Mouse (Mus musculus) embryonic facial prominence, embryonic 12.5 days (tissue): Measurements from ENCODE around the gene Tssk3. TPM values are rescaled to one million over a fixed set of nuclear protein-coding genes. Genes with fewer than 3 reads are reported as not detected.
"Not testable (repeated sequence)": the region's sequence is repeated elsewhere in the genome, so short reads cannot be mapped to it uniquely, and the experiment has no call there.

Source experiments
- ATAC-seq: fragments of 200-750 bp; cut with Nextera tagmentation; 2 replicates; pipeline ENCODE4 v1.8.0; 2017; ENCODE audit not compliant: insufficient number of reproducible peaks, insufficient read depth, low FRiP score, low TSS enrichment
- H3K27ac ChIP-seq: fragments of 300-500 bp; sonication (generic); 2 replicates; pipeline ENCODE4 v1.5.1; 2016; ENCODE audit warnings: mild to moderate bottlenecking
- H3K27me3 ChIP-seq: fragments of 300-500 bp; sonication (generic); 2 replicates; pipeline ENCODE4 v1.6.1; 2016; ENCODE audit warnings: mild to moderate bottlenecking, moderate library complexity
- H3K36me3 ChIP-seq: fragments of 300-500 bp; sonication (generic); 2 replicates; pipeline ENCODE4 v1.6.1; 2016; ENCODE audit warnings: mild to moderate bottlenecking
- H3K4me1 ChIP-seq: fragments of 300-500 bp; sonication (generic); 2 replicates; pipeline ENCODE4 v1.6.1; 2016
- H3K4me2 ChIP-seq: fragments of 300-500 bp; sonication (generic); replicated peaks from 2 replicates; pipeline ENCODE4 v1.6.1; 2016; ENCODE audit warnings: mild to moderate bottlenecking, moderate library complexity
- H3K4me3 ChIP-seq: fragments of 300-500 bp; sonication (generic); 2 replicates; pipeline ENCODE4 v1.5.1; 2016; ENCODE audit warnings: mild to moderate bottlenecking
- H3K9ac ChIP-seq: fragments of 300-500 bp; sonication (generic); 2 replicates; pipeline ENCODE4 v1.6.1; 2016; ENCODE audit warnings: mild to moderate bottlenecking, moderate library complexity
- H3K9me3 ChIP-seq: fragments of 300-500 bp; sonication (generic); 2 replicates; pipeline ENCODE4 v1.6.1; 2016; ENCODE audit warnings: mild to moderate bottlenecking, moderate library complexity
- WGBS: fragments of 180-500 bp; shearing (Covaris S2); methylation state at CpG from one replicate; pipeline ENCODE4 v1.1.7; 2016; 5-methylcytosine and 5-hydroxymethylcytosine counted together
- polyA plus RNA-seq: library from polyadenylated mRNA; unstranded; fragments of >200 nt; fragmentation: Nextera tagmentation; extraction: Ambion mirVana; gene quantifications from 2 replicates; pipeline ENCODE4 v1.2.1, GENCODE M21; 2016

Gene Tssk3
- polyA plus RNA-seq: not detected in 2 replicates

GRCm38 (mm10) chr4:129490972-129491880 lies at the start of gene Tssk3, which contains the start of gene Fam229a:
TSS of gene Tssk3 (minus strand) at chr4:129491022.
TSS of gene Fam229a (plus strand) at chr4:129491190.
- peak within 1 kb of the TSS; percentile 31; the same call in 1 of the 2 replicates for H3K9ac ChIP-seq

GRCm38 (mm10) chr4:129540012-129540411 lies 49.2 kb upstream of the Tssk3 start:
- Histone ChIP-seq H3K4me3 (no peak overlapping the region), H3K36me3 (peaks cover 37% of the 10 kb centered on the region), H3K9me3 (no peaks in the 10 kb centered on the region)

More at GRCm38 (mm10) chr4:129490972-129491880, at the start of gene Tssk3, which contains the start of gene Fam229a:
- 3% methylated on average over 69 of the region's 70 CpGs for WGBS
- peak within 1 kb of the TSS; percentile 62 for H3K4me2 ChIP-seq
- peak within 1 kb of the TSS; percentile 30 for H3K4me3 ChIP-seq
- no peaks in the 10 kb centered on the region for H3K9me3 ChIP-seq
- H3K27me3 ChIP-seq: peaks cover 30% of the 10 kb centered on the region
- peaks cover 29% of the 10 kb centered on the region for H3K36me3 ChIP-seq
- ATAC-seq: no peak; the same call in 1 of the 2 replicates
- peaks cover 17% of the 10 kb centered on the region for H3K4me1 ChIP-seq
- H3K27ac ChIP-seq: no peak within 1 kb of the TSS

DNA sequence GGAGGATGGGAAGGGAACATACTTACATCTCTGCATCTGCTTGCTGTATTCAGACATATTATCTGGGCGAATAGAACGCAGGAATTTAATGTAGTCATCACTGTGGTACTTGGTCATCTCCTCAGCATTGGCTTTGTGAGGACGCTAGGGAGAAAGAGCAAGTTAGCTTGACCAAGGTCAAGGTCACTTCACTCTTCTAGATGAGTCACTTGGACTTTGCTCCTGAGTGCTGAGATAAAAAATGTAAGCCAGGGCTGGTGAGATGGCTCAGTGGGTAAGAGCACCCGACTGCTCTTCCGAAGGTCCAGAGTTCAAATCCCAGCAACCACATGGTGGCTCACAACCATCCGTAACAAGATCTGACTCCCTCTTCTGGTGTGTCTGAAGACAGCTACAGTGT lies 38.1 kb upstream of the Tssk3 start:
- peaks cover 88% of the 10 kb centered on the region for H3K36me3 ChIP-seq
- WGBS: 92% methylated on average over 6 of the region's 6 CpGs

More at GRCm38 (mm10) chr4:129540012-129540411, 49.2 kb upstream of the Tssk3 start:
- Histone ChIP-seq H3K27me3 (no peaks in the 10 kb centered on the region), H3K27ac (no peak overlapping the region), H3K9ac (no peak overlapping the region), H3K4me2 (no peak overlapping the region), H3K4me1 (peaks cover 16% of the 10 kb centered on the region)
- no peak for ATAC-seq
- 91% methylated on average over 6 of the region's 6 CpGs for WGBS

DNA sequence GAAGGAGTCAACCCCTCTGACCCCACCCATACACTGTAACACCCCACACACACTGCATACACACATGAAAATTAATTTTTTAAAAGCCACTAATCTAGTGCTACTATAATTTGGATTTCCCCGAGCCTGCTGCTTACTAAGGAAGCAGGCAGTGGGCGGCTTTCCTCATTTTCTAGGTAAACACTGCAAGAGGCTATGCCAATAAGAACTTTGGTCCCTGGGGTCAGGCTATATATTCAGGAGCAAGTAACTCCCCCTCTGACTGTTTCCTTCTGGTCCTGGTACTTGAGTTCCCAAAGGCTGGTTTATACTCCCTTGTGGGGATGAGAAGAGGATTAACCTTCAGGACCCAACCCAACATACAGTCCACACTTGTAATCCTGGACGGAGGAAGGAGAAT lies 35.1 kb upstream of the Tssk3 start:
- WGBS: 83% methylated on average over 3 of the region's 3 CpGs
- Histone ChIP-seq H3K9ac (no peak overlapping the region), H3K36me3 (peaks cover 91% of the 10 kb centered on the region)

More for the DNA sequence above, 38.1 kb upstream of the Tssk3 start:
- not testable (repeated sequence) for H3K9me3 ChIP-seq, H3K4me2 ChIP-seq, H3K27ac ChIP-seq, H3K9ac ChIP-seq, H3K4me1 ChIP-seq, H3K4me3 ChIP-seq, ATAC-seq, H3K27me3 ChIP-seq

GRCm38 (mm10) chr4:129525338-129525737 lies 34.5 kb upstream of the Tssk3 start:
- H3K4me2 ChIP-seq: no peak overlapping the region
- no peaks in the 10 kb centered on the region for H3K27me3 ChIP-seq
- H3K9ac ChIP-seq: no peak overlapping the region
- H3K4me1 ChIP-seq: no peaks in the 10 kb centered on the region
- no peak overlapping the region for H3K27ac ChIP-seq
- no peaks in the 10 kb centered on the region for H3K9me3 ChIP-seq
- ATAC-seq: no peak
- 88% methylated on average over 5 of the region's 5 CpGs for WGBS
- no peak overlapping the region for H3K4me3 ChIP-seq
- peaks cover 91% of the 10 kb centered on the region for H3K36me3 ChIP-seq

More for the DNA sequence above, 35.1 kb upstream of the Tssk3 start:
- Histone ChIP-seq H3K9me3 (no peaks in the 10 kb centered on the region), H3K27me3 (no peaks in the 10 kb centered on the region), H3K4me3 (no peak overlapping the region), H3K27ac (no peak overlapping the region), H3K4me1 (no peaks in the 10 kb centered on the region), H3K4me2 (no peak overlapping the region)
- ATAC-seq: no peak

DNA sequence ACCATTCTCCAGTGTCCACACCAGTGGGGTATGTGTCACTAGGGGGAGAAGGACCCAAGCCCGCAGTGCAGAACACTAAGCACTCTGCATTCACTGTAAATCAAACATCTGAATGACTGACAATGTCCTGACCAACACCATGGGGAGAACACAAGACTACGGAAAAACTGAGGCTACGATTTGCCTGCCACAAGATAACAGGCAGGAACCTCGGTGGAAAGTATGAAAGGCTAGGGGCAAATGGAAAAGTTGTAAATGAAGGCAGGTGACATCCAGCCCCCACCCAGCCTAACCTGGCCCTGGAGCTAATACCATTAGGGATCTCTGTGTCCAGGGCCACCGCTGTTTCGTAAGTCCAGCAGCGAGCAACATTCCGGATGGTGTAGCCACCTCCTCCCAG lies 27.7 kb upstream of the Tssk3 start:
- peaks cover 75% of the 10 kb centered on the region for H3K36me3 ChIP-seq
- H3K4me3 ChIP-seq: no peak overlapping the region
- H3K27ac ChIP-seq: no peak overlapping the region

DNA sequence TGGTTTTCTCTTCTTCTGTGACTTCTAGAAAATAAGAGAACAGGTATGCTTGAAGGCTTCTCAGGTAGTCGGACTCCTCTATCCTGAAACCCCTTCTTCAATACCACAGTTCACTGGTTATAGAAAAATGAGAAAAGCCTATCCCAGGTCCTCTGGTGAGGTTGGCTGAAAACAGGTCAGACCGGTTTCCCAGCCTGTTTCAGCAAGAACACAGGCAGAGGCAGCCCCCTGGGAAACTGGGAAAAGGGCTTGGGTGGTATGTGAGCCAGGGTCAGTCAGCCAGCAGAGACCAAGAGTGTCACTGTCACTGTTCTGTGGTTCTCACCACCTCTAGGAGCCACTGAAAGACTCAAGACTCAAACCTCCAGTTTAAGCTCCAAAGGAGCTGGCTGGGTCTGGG lies 26.1 kb upstream of the Tssk3 start:
- WGBS: 48% methylated on average over 2 of the region's 2 CpGs
- Histone ChIP-seq H3K4me2 (no peak overlapping the region), H3K27me3 (no peaks in the 10 kb centered on the region), H3K9me3 (no peaks in the 10 kb centered on the region), H3K4me3 (no peak overlapping the region), H3K36me3 (peaks cover 59% of the 10 kb centered on the region), H3K27ac (peak overlapping the region; percentile 79), H3K9ac (0 out of 2 replicates have a peak overlapping the region, but pooled peaks have one; percentile 27), H3K4me1 (peaks cover 21% of the 10 kb centered on the region)
- ATAC-seq: no peak

More for the DNA sequence above, 27.7 kb upstream of the Tssk3 start:
- H3K27me3 ChIP-seq: no peaks in the 10 kb centered on the region
- peaks cover 15% of the 10 kb centered on the region for H3K4me1 ChIP-seq
- H3K9me3 ChIP-seq: no peaks in the 10 kb centered on the region
- ATAC-seq: no peak
- WGBS: 92% methylated on average over 8 of the region's 8 CpGs
- no peak overlapping the region for H3K9ac ChIP-seq
- H3K4me2 ChIP-seq: no peak overlapping the region

GRCm38 (mm10) chr4:129514300-129514898 lies 23.6 kb upstream of the Tssk3 start:
- Histone ChIP-seq H3K36me3 (peaks cover 35% of the 10 kb centered on the region), H3K4me1 (peaks cover 41% of the 10 kb centered on the region), H3K4me2 (peak overlapping the region; percentile 92), H3K27me3 (no peaks in the 10 kb centered on the region), H3K9ac (peak overlapping the region; percentile 100), H3K9me3 (no peaks in the 10 kb centered on the region), H3K27ac (peak overlapping the region; percentile 98), H3K4me3 (peak overlapping the region; percentile 99)
- peak; percentile 23 for ATAC-seq
- under 1% methylated on average over 35 of the region's 35 CpGs for WGBS

GRCm38 (mm10) chr4:129513891-129514290 lies 23.1 kb upstream of the Tssk3 start:
- no peaks in the 10 kb centered on the region for H3K27me3 ChIP-seq
- no peaks in the 10 kb centered on the region for H3K9me3 ChIP-seq
- H3K4me2 ChIP-seq: peak overlapping the region; percentile 92
- peak overlapping the region; percentile 100 for H3K9ac ChIP-seq
- H3K36me3 ChIP-seq: peaks cover 35% of the 10 kb centered on the region
- WGBS: under 1% methylated on average over 37 of the region's 57 CpGs
- ATAC-seq: 0 out of 2 replicates have a peak, but pooled peaks have one; percentile 6
- H3K4me1 ChIP-seq: peaks cover 45% of the 10 kb centered on the region
- H3K4me3 ChIP-seq: peak overlapping the region; percentile 99
- H3K27ac ChIP-seq: peak overlapping the region; percentile 98

GRCm38 (mm10) chr4:129513086-129513767 lies 22.4 kb upstream of the Tssk3 start, which contains the start of gene Marcksl1:
TSS of gene Marcksl1 (plus strand) at chr4:129513581.
- Histone ChIP-seq H3K27ac (peak within 1 kb of the TSS; percentile 98), H3K27me3 (no peaks in the 10 kb centered on the region), H3K4me1 (peaks cover 47% of the 10 kb centered on the region), H3K9me3 (no peaks in the 10 kb centered on the region), H3K4me3 (peak within 1 kb of the TSS; percentile 99), H3K9ac (peak within 1 kb of the TSS; percentile 100), H3K36me3 (peaks cover 29% of the 10 kb centered on the region), H3K4me2 (peak within 1 kb of the TSS; percentile 92)
- WGBS: 4% methylated on average over 45 of the region's 47 CpGs
- ATAC-seq: peak; percentile 81
